Mouse (Mus musculus) adrenal gland, adult 2 months (tissue): ENCODE results near the gene Gbe1. TPM values are rescaled to one million over a fixed set of nuclear protein-coding genes. Genes with fewer than 3 reads are reported as not detected.

Experiments used
- DNase-seq: peaks from one replicate; pipeline ENCODE4 v3.0.0; 2021
- long read RNA-seq: library from polyadenylated mRNA; stranded (forward); transcript quantifications from one replicate; pipeline ENCODE4 v2.0.0, GENCODE M21; 2021
- polyA plus RNA-seq: library from polyadenylated mRNA; depleted of rRNA; stranded (reverse); fragments of >200 nt; gene quantifications from 2 replicates; pipeline ENCODE4 v1.2.3, GENCODE M21; 2012; rRNA removed
- total RNA-seq, 2 experiments: library from RNA; stranded (reverse); gene quantifications; 2 replicates each; pipeline ENCODE4 v1.2.3; 2021

Gbe1 gene
- 10 to 100 TPM; 61.9 to 83.0 TPM for total RNA-seq
- 78.2 and 98.5 TPM in 2 replicates for polyA plus RNA-seq
- long read RNA-seq, partial matches to known transcripts, result 6 of 59 reads
- long read RNA-seq, other reads (novel, unspliced or antisense), result 52 of 59 reads

DNA sequence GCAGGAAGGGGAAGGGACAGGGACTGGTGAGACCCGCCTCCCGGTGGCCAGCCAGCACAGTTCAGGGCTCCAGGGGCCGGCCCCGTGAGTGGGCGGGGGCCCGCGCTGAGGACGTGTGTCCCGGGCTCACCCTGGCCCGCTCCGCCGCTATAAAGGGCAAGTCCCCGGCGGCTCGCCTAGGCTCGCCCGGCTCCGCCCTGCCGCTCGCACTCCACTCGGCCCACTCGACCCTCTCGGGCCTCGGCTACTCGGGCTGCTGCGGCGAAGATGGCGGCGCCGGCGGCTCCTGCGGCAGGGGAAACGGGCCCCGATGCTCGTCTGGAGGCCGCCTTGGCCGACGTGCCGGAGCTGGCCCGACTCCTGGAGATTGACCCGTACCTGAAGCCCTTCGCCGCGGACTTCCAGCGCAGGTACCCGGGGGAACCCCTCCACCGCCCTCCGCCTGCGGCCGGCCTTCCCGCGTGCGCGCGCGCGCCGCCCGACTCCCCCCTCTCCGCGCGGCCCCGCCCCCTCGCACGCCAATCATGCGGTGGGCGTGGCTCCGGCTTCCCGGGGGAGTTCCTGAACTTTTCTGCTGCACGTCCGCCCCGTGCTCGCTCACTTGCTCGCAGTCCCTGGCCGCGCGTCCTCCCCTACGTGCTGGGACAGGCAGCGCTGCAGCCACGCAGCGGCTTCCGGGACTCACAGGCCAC, at the start of gene Gbe1:
Gene Gbe1 (plus strand): TSS at position 64 of the 692 bp plus-strand sequence.
- DNase-seq, result peak; percentile 97

DNA sequence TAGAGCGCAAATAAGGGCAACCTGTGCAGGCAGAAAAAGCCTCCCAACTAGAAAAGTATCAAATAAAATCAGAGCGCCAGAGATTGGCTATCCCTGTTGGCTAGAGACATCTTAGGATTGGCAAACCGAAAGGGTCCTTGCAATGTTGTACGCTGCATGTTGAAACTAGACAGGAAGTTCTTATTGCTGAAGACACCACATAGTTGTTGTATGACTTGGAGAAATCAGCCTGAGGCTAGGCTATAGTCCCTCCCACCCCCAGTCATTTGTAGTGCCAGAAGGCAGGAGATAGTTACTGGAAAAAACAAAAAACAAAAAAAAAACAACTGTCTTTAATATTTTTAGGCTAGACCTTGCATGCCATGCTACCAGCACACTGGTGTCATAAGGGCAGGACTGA, 3.1 kb upstream of the Gbe1 start:
- DNase-seq, result no peak

DNA sequence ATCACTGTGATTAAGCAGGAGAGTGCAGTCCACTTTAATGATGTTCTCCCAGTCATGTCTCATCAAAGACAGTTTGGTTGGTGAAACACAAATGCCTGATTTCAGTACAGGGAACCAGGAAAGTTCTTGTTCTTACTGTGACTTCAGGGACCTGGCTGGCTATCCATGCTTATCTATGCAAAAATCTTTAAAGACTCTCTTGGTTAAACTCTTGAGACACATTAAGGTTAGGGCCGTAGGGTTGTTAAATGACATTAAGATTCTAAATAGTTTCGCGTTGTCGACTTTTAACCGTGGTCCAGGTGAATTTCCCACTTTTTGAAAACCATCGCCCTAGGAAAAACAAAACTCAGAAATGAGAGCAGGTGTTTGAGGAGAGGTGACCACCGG, 258 bp upstream of the Gbe1 start:
- DNase-seq, result no peak

DNA sequence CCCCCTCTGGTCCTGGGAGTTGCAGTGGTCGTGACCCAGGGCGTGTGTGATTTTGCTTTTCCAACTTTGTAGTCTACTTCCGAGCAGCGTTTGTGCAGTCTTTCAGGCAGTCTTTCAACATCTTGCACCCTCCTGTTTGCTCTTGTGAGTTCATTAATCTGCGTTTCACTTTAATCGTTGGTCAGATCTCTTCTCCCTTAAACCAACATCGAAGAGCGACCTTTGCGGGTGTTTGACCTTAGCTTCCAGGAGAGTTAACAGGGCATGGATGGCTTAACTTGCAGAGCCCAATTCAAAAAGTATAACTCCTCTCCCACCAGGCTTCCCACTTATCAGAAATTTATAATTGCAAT, 805 bp downstream of the Gbe1 start:
- DNase-seq, result no peak

- DNase-seq, result no peak
Observed at GRCm38 (mm10) chr16:70315261-70315660, 1.5 kb downstream of the Gbe1 start.

DNA sequence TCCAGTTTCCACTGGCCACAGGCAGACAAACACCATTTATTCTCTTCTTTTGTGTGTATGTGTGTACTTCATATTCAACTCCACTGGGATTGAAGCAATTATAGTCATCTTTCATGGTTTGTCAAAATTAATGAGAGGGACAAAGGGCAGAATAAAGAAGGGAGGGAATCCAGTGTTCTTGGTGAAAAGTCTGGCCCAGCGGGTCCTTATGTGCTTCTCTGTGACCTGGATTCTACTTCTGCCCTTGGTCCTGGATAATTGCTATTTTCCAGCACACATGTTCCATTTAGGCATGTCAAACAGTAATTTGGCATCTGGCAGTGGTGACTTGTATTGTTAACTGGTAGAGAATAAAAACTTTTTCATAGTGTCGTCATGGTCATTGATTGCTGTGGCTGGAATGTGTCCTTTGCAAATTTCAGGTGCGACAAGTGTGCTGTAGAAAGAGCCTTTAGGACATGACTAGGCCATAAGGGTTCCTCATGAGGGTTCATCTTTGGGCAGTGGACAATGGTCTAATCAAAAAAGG, 2.2 kb downstream of the Gbe1 start:
- no peak for DNase-seq

- no peak for DNase-seq
Observed at GRCm38 (mm10) chr16:70319388-70319787, 5.6 kb downstream of the Gbe1 start.

- no peak for DNase-seq
Observed at GRCm38 (mm10) chr16:70320612-70321280, 7.0 kb downstream of the Gbe1 start.

GRCm38 (mm10) chr16:70326339-70326948, 12.7 kb downstream of the Gbe1 start:
- no peak for DNase-seq

GRCm38 (mm10) chr16:70328566-70328965, 14.8 kb downstream of the Gbe1 start:
- DNase-seq, result no peak

DNA sequence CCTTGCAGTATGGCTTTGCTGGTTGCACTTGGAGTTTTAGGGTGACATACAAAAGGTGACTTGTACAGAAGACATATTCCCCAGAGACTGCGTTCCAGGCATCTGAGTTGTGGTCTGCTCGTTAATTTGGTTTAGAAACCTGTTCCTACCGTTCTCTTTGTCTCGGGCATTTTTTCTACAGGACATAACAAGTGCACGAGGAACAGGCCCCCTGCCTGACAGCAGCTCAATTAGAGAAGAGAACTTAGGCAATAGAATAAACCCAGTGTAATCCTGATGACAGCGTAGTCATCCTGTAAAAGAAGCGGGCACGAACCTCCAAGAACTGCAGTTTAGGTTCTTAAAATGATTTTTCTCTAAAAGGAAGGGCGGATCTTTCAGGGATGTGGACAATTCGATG, 15.3 kb downstream of the Gbe1 start:
- DNase-seq, result no peak

DNA sequence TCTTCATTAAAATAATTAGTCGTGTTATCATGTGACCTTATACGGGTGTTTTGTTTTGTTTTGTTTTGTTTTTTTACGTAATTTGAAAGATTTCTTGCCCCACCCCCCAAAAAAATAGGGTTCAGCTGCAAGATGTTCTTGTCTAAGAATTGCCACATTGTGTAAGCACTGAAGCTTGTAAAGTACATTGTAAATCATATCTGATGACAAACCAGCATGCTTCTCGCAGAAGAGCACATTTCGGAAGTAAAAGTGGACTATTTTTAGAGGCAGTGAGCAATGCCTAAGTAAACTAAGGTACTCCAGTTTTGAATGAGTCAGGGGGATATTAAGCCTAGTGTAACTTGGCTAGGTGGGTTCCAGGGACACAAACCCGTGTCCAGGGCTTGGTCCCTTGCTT, 15.7 kb downstream of the Gbe1 start:
- DNase-seq, result peak; percentile 25

GRCm38 (mm10) chr16:70330007-70330406, 16.3 kb downstream of the Gbe1 start:
- no peak for DNase-seq

DNA sequence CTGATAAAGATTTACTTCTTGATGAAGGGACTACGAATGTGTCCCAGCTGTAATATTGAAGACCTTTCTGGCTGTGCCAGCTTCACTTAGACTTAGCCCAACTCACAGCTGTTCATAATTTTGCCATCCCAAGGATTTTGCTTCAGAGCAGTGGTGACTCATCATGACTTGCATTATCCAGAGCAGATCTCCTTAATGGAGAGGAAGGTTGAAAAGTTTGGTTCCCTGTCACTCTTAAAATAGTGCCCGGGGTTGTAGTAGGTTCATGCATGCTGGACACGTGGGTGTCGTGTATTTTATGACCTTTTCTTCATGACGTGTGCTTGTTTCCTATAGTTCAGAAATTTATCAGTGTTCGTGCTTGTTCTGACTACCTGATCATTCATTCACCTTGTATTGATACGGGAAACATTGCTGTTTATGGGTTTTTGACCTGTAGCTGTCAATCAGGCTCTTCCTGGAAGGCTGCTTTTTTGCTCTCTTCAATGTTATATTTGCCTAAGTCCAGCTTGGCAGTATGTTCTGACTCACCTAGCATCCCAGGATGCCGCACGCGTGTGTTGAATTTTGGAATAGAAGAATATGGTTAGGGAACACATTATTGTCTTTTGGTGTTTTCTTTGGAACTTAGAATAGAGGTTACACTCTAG, 17.0 kb downstream of the Gbe1 start:
- DNase-seq, result peak; percentile 41

DNA sequence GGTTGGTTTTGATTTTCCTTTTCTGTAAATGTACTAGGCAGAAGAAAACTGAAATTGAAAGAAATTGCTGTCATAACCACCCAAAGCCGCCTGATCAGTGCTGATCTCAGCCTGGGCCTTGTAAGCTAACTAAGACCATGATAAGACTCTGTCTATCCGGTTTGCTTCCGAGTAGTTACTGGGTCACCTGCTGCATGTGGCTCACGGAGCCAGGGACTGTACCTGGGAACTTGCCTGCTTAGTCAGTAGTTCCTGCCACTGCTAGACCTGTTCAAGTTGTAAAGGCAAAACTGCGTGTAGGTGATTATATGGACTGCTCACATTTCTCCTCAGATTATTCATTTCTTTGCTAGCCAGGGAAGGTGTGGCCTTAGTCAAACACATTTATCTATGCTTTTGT, 21.1 kb downstream of the Gbe1 start:
- no peak for DNase-seq

- no peak for DNase-seq
Observed at GRCm38 (mm10) chr16:70335472-70335871, 21.7 kb downstream of the Gbe1 start.

- no peak for DNase-seq
Observed at GRCm38 (mm10) chr16:70337661-70338060, 23.9 kb downstream of the Gbe1 start.

- DNase-seq, result no peak
Observed at GRCm38 (mm10) chr16:70344496-70344895, 30.7 kb downstream of the Gbe1 start.

GRCm38 (mm10) chr16:70345607-70346006, 31.9 kb downstream of the Gbe1 start:
- no peak for DNase-seq

DNA sequence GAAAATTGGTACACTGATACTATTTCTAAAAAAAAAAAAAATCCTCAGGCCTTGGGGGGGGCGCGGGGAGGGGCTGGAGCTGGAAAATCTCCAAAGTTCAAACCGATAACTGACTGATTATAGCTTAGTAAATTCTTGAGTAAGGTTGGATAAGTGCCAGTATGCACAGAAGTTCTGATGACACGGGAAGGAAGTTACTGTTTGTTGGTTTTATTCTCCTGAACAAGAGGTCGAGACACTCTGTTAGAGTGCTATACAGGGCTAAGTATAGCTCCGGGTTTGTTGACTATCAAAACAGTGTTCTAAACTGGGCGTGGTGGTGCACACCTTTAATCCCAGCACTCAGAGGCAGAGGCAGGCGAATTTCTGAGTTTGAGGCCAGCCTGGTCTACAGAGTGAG, 36.3 kb downstream of the Gbe1 start:
- DNase-seq, result no peak

GRCm38 (mm10) chr16:70351641-70352280, 38.0 kb downstream of the Gbe1 start:
- DNase-seq, result peak; percentile 78

GRCm38 (mm10) chr16:70352571-70352970, 38.8 kb downstream of the Gbe1 start:
- no peak for DNase-seq
